Mouse (Mus musculus) intestine, embryonic 14.5 days (tissue): ENCODE measurements around the gene Adra2b. TPM values are rescaled to one million over a fixed set of nuclear protein-coding genes. Genes with fewer than 3 reads are reported as not detected.

Experiments
- ATAC-seq: fragments of 200-750 bp; cut with Nextera tagmentation; replicated peaks from 2 replicates; pipeline ENCODE4 v1.8.0; 2017; ENCODE audit warnings: low read depth, moderate number of reproducible peaks, moderate TSS enrichment, moderate library complexity; ENCODE audit not compliant: low FRiP score, low TSS enrichment
- DNase-seq: peaks from one replicate; pipeline ENCODE4 v3.0.0-alpha.2; 2018; ENCODE audit warnings: low spot score
- H3K27ac ChIP-seq: fragments of 300-500 bp; sonication (generic); 2 replicates; pipeline ENCODE4 v1.5.1; 2014; ENCODE audit warnings: low read depth, mild to moderate bottlenecking, control low read depth
- H3K27me3 ChIP-seq: fragments of 300-500 bp; sonication (generic); replicated peaks from 2 replicates; pipeline ENCODE4 v1.6.1; 2014; ENCODE audit warnings: low read length, control low read depth; ENCODE audit not compliant: control insufficient read depth, insufficient read depth
- H3K36me3 ChIP-seq: fragments of 300-500 bp; sonication (generic); 2 replicates; pipeline ENCODE4 v1.6.1; 2014; ENCODE audit warnings: low read length, control low read depth; ENCODE audit not compliant: control insufficient read depth, insufficient read depth
- H3K4me1 ChIP-seq: fragments of 300-500 bp; sonication (generic); replicated peaks from 2 replicates; pipeline ENCODE4 v1.6.1; 2014; ENCODE audit warnings: low read length, control low read depth, mixed read lengths; ENCODE audit not compliant: control insufficient read depth, insufficient read depth
- H3K4me2 ChIP-seq: fragments of 300-500 bp; sonication (generic); 2 replicates; pipeline ENCODE4 v1.6.1; 2014; ENCODE audit warnings: low read length
- H3K4me3 ChIP-seq: fragments of 300-500 bp; sonication (generic); 2 replicates; pipeline ENCODE4 v1.5.1; 2014; ENCODE audit warnings: low read depth, low read length, control low read depth, mixed read lengths
- H3K9ac ChIP-seq: fragments of 300-500 bp; sonication (generic); 2 replicates; pipeline ENCODE4 v1.6.1; 2014; ENCODE audit warnings: mild to moderate bottlenecking, low read length
- H3K9me3 ChIP-seq: fragments of 300-500 bp; sonication (generic); 2 replicates; pipeline ENCODE4 v1.6.1; 2016; ENCODE audit warnings: low read length, control low read depth; ENCODE audit not compliant: control insufficient read depth
- WGBS: fragments of 180-500 bp; shearing (Covaris S2); extraction: QIAGEN DNeasy Blood & Tissue Kit; methylation state at CpG from one replicate; pipeline ENCODE4 v1.1.7; 2014; 5-methylcytosine and 5-hydroxymethylcytosine counted together
- polyA plus RNA-seq: library from polyadenylated mRNA; unstranded; fragments of >200 nt; fragmentation: Nextera tagmentation; extraction: Ambion mirVana; gene quantifications from 2 replicates; pipeline ENCODE4 v1.2.1, GENCODE M21; 2014

Gene Adra2b
- polyA plus RNA-seq, 1 experiment from 2014 or later, result 0.85 TPM

GRCm38 (mm10) chr2:127371484-127371861, 8.5 kb downstream of the Adra2b start:
- H3K27me3 ChIP-seq, result 0 out of 2 replicates have a peak, but pooled peaks cover 5% of the 10 kb centered on the region
- H3K4me3 ChIP-seq, result no peak overlapping the region
- H3K4me2 ChIP-seq, result no peak overlapping the region
- peak; percentile 56; the same call in 1 of the 2 replicates for ATAC-seq
- H3K4me1 ChIP-seq, result no peaks in the 10 kb centered on the region; the same call in 1 of the 2 replicates
- H3K36me3 ChIP-seq, result no peaks in the 10 kb centered on the region
- WGBS, result no CpG with 5 or more reads among the region's 1 CpGs
- no peak overlapping the region for H3K27ac ChIP-seq
- H3K9ac ChIP-seq, result no peak overlapping the region
- no peaks in the 10 kb centered on the region for H3K9me3 ChIP-seq
- DNase-seq, result no peak

DNA sequence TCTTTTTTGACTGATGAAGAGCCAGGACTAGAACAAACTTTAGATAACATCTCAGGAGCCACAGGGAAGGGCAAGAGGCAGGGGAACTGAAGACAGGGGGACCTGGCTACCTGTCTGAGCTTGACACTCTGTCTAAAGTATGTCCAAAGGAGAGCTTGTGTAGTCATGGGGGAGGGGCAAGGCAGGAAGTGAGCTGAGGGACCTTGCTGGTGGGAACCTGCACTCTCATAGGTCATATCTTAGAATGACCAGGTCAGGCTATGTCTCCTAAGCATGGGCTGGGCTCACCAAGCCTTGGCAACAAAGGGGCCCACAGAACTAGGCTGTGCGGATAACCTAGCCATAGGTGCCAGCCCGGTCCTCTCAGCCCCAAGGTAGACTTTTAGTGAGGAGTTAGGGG, 9.1 kb downstream of the Adra2b start:
- 79% methylated on average over 2 of the region's 2 CpGs for WGBS
- ATAC-seq, result no peak
- no peak overlapping the region for H3K27ac ChIP-seq

DNA sequence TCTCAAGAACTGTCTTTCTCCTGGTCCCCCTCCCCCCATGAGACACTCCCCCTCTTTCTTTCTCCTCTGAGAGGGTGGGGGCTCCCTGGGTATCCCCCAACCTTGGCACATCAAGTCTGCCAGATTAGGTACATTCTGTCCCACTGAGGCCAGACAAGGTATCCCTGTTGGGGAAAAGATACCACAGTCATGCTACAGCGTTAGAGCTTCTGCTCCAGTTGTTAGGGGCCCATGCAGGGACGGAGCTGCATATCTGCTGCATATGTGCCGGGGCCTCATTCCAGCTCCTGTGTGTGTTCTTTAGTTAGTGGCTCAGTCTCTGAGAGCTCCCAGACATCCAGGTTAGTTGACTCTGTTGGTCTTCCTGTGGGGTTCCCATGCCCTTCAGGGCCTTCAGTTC, 11.1 kb downstream of the Adra2b start:
- Histone ChIP-seq H3K36me3 (no peaks in the 10 kb centered on the region), H3K9ac (no peak overlapping the region), H3K4me2 (no peak overlapping the region), H3K9me3 (no peaks in the 10 kb centered on the region), H3K4me1 (no peaks in the 10 kb centered on the region; the same call in 1 of the 2 replicates), H3K4me3 (no peak overlapping the region), H3K27ac (no peak overlapping the region), H3K27me3 (no peaks in the 10 kb centered on the region)
- WGBS, result 86% methylated on average over 3 of the region's 3 CpGs
- DNase-seq (no peak), ATAC-seq (no peak)

More for the DNA sequence above, 9.1 kb downstream of the Adra2b start:
- Histone ChIP-seq H3K27me3 (0 out of 2 replicates have a peak, but pooled peaks cover 5% of the 10 kb centered on the region), H3K4me1 (no peaks in the 10 kb centered on the region; the same call in 1 of the 2 replicates), H3K9me3 (no peaks in the 10 kb centered on the region), H3K4me2 (no peak overlapping the region), H3K36me3 (no peaks in the 10 kb centered on the region), H3K4me3 (no peak overlapping the region), H3K9ac (no peak overlapping the region)
- DNase-seq, result no peak

GRCm38 (mm10) chr2:127375087-127375486, 12.1 kb downstream of the Adra2b start:
- DNase-seq (no peak), ATAC-seq (no peak)
- H3K4me3 ChIP-seq, result no peak overlapping the region
- H3K36me3 ChIP-seq, result no peaks in the 10 kb centered on the region
- H3K9me3 ChIP-seq, result no peaks in the 10 kb centered on the region
- no peak overlapping the region for H3K27ac ChIP-seq
- H3K27me3 ChIP-seq, result no peaks in the 10 kb centered on the region
- no peaks in the 10 kb centered on the region; the same call in 1 of the 2 replicates for H3K4me1 ChIP-seq
- H3K9ac ChIP-seq, result no peak overlapping the region
- 38% methylated on average over 3 of the region's 3 CpGs for WGBS
- no peak overlapping the region for H3K4me2 ChIP-seq

GRCm38 (mm10) chr2:127375759-127376341, 12.8 kb downstream of the Adra2b start:
- H3K9ac ChIP-seq, result no peak overlapping the region
- ATAC-seq (no peak), DNase-seq (no peak)
- no peak overlapping the region for H3K4me3 ChIP-seq
- H3K36me3 ChIP-seq, result no peaks in the 10 kb centered on the region
- no peaks in the 10 kb centered on the region for H3K9me3 ChIP-seq
- WGBS, result 56% methylated on average over 7 of the region's 7 CpGs
- no peaks in the 10 kb centered on the region for H3K4me1 ChIP-seq
- no peak overlapping the region for H3K4me2 ChIP-seq
- H3K27me3 ChIP-seq, result no peaks in the 10 kb centered on the region
- H3K27ac ChIP-seq, result no peak overlapping the region

GRCm38 (mm10) chr2:127376423-127377051, 13.5 kb downstream of the Adra2b start:
- Histone ChIP-seq H3K4me3 (no peak overlapping the region), H3K27me3 (no peaks in the 10 kb centered on the region), H3K4me2 (no peak overlapping the region), H3K36me3 (no peaks in the 10 kb centered on the region), H3K9me3 (no peaks in the 10 kb centered on the region), H3K4me1 (no peaks in the 10 kb centered on the region), H3K9ac (no peak overlapping the region), H3K27ac (no peak overlapping the region)
- DNase-seq, result no peak
- no peak for ATAC-seq
- 72% methylated on average over 6 of the region's 6 CpGs for WGBS

DNA sequence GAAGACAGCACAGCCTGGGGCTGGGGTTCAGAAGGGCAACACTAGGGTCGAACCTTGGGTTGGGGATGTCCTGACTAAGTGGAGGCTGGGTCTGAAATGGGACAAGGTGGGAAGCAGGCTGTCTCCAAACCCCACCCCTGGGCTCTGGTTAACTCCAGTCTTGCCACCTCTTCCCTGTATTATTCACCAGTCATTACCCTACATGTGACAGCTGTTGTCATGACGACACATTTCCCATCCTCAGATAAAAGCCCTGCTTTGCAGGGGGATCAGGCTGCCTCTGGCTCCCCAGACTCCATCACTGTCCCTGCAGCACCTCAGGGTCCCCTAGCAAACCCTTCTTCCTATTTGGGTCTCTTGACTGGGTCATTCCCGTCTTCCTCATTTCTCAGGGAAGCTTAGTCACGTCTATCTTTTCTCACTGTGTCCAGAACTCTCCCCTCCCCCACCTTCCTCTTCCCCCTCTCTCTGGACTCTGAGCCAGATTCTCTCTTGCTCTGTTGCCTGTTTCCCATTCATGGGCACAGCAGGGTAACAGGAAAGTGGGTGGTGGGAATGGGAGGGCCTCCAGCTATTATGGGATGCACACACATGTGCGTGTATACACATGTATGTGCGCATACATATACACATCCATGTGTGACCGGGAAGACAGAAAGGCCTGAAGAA, 15.1 kb downstream of the Adra2b start:
- 65% methylated on average over 7 of the region's 7 CpGs for WGBS
- no peak overlapping the region for H3K9ac ChIP-seq
- DNase-seq, result no peak

GRCm38 (mm10) chr2:127378611-127378990, 15.6 kb downstream of the Adra2b start:
- no peak overlapping the region for H3K27ac ChIP-seq
- H3K4me3 ChIP-seq, result no peak overlapping the region
- no peak overlapping the region for H3K4me2 ChIP-seq
- no peaks in the 10 kb centered on the region for H3K27me3 ChIP-seq
- WGBS, result 56% methylated on average over 7 of the region's 7 CpGs
- no peaks in the 10 kb centered on the region for H3K9me3 ChIP-seq
- no peak for ATAC-seq
- no peak overlapping the region for H3K9ac ChIP-seq
- H3K36me3 ChIP-seq, result no peaks in the 10 kb centered on the region
- no peaks in the 10 kb centered on the region for H3K4me1 ChIP-seq
- DNase-seq, result no peak

More for the DNA sequence above, 15.1 kb downstream of the Adra2b start:
- H3K4me1 ChIP-seq, result no peaks in the 10 kb centered on the region
- no peak overlapping the region for H3K27ac ChIP-seq
- no peaks in the 10 kb centered on the region for H3K9me3 ChIP-seq
- no peak overlapping the region for H3K4me2 ChIP-seq
- no peak overlapping the region for H3K4me3 ChIP-seq
- no peak for ATAC-seq
- H3K27me3 ChIP-seq, result no peaks in the 10 kb centered on the region
- no peaks in the 10 kb centered on the region for H3K36me3 ChIP-seq
